Mouse (Mus musculus) kidney, adult 9 months (tissue): ENCODE measurements around the gene Gtf2i.

Experiments
- DNase-seq: peaks from one replicate; pipeline ENCODE4 v3.0.0; 2022

The Gtf2i gene

GRCm38 (mm10) chr5:134237936-134238760, 76.4 kb downstream of the Gtf2i start:
- DNase-seq, result no peak

GRCm38 (mm10) chr5:134237508-134237907, 77.1 kb downstream of the Gtf2i start:
- no peak for DNase-seq

DNA sequence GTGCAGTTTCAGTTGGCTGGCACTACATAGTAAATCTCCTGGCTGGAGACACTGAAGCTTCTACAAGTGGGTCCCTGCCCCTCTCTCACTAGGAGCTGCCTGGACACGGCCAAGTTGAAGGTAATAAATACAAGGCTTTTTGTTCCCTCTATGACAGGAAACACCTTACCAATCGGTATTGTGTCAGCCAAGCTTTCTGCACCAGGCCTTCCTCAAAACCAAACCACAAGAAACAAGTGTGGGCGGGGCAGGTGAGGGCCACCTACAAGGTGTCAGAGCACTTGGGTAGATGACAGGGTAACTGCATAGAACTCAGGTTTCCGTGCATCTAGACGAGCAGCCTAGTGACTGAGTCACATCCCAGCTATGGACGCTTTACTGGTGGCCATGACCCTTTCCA, 77.8 kb downstream of the Gtf2i start:
- DNase-seq, result no peak

- peak; percentile 46 for DNase-seq
Measured at GRCm38 (mm10) chr5:134236241-134236640, 78.3 kb downstream of the Gtf2i start.

GRCm38 (mm10) chr5:134235111-134235510, 79.4 kb downstream of the Gtf2i start:
- peak; percentile 52 for DNase-seq

GRCm38 (mm10) chr5:134234205-134234604, 80.4 kb downstream of the Gtf2i start:
- DNase-seq, result no peak

DNA sequence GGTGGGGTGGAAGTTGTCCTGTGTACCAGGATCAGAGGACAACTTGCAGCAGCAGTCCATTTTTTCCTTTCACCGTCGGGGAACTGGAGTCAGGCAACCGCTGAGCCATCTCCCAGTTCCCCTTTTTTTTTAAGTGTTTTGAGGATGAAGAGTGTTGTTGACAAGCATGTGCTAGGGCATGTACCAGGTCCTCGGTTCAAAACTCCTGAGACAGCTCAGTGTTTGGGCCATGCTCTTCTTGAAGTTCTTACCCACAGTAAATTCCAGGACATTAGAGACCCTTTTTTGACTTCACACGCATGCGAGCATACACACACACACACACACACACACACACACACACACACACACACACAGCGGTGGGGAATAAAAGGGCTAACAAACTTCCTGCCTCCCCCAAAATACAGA, 81.3 kb downstream of the Gtf2i start:
- no peak for DNase-seq

DNA sequence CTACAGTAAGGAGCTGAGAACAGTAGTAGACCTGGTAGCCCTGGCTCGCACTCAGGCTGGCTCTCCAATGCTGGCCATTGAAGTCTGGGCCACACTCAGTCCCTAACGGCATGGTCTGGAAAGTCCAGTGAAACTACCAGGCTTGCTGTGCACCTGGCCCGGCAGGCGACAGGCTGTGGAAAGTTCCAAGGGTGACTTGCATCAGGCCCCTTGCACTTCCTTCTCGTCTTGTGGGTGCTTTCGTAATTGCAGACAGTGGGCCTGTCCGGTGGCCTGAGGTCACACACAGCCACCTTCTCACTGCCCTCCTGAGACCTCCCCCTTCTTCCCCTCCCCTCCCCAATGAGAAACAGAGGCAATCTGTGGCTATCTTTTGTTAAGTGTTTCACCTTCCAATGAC, 82.0 kb downstream of the Gtf2i start:
- DNase-seq, result peak; percentile 52

DNA sequence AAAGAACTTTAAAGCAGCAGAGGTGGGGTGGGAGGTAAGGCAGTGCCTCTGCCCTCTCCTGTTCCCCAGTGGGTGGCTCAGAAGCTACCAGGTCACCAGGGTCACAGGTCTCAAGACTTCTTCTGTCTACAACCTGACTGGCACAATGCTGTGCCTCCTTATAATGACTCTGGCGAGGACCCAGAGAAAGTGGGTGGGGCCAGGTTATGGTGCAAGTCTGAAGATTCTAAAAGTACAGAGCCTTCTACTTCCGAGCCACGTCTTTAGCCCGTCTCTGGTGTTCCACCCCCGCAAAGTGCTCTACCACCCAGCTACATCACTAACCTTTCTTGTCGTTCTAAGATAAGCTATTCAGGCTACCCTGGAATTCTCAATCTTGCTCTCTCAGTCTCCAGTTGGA, 82.4 kb downstream of the Gtf2i start:
- peak; percentile 36 for DNase-seq

GRCm38 (mm10) chr5:134231376-134231775, 83.2 kb downstream of the Gtf2i start:
- peak; percentile 34 for DNase-seq

- no peak for DNase-seq
Measured at GRCm38 (mm10) chr5:134229391-134229790, 85.2 kb downstream of the Gtf2i start, which contains the start of gene Ncf1. TSS of gene Ncf1 (minus strand) at chr5:134229625.

DNA sequence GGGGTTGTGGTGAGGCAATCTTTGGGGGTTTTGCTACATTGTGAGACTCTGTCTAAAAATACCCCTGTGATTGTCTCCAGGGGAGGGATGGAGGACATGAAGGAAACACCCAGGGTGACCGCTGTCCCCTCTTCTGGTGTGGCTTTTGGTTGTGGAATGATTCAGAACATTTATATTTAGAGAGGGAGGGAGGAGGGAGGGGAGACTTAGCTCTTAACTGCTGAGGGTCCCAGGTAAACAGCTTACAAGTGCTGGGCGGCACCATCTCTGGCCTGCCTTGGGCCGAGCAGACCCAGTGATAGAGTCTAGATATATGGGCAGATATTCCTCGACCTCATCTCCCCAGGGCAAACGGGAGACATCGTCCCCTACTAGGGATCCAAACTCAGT, 86.3 kb downstream of the Gtf2i start:
- DNase-seq, result no peak

- DNase-seq, result no peak
Measured at GRCm38 (mm10) chr5:134227574-134228248, 86.8 kb downstream of the Gtf2i start.

DNA sequence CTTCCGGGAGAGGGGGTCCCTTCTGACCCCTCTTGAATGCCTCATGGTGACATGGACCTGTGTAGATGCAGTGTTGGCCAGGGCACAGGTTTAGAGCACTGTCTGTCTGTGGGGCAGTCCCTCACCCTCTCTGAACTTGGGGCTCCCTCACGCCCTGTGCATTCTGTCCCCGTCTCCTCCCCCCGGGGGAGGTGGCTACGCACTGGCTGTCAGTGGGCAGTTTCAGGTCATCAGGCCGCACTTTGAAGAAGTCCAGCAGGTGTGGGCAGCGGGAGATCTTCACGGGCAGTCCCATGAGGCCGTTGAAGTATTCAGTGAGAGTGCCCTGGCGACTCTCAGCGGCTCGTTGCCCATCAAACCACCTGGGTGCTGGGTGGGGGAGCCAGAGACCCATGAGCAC, 87.6 kb downstream of the Gtf2i start:
- DNase-seq, result no peak

GRCm38 (mm10) chr5:134225110-134225901, 89.3 kb downstream of the Gtf2i start:
- DNase-seq, result no peak

- no peak for DNase-seq
Measured at GRCm38 (mm10) chr5:134221708-134222150, 92.8 kb downstream of the Gtf2i start.

GRCm38 (mm10) chr5:134221278-134221677, 93.3 kb downstream of the Gtf2i start:
- no peak for DNase-seq

GRCm38 (mm10) chr5:134217900-134218299, 96.7 kb downstream of the Gtf2i start:
- no peak for DNase-seq

DNA sequence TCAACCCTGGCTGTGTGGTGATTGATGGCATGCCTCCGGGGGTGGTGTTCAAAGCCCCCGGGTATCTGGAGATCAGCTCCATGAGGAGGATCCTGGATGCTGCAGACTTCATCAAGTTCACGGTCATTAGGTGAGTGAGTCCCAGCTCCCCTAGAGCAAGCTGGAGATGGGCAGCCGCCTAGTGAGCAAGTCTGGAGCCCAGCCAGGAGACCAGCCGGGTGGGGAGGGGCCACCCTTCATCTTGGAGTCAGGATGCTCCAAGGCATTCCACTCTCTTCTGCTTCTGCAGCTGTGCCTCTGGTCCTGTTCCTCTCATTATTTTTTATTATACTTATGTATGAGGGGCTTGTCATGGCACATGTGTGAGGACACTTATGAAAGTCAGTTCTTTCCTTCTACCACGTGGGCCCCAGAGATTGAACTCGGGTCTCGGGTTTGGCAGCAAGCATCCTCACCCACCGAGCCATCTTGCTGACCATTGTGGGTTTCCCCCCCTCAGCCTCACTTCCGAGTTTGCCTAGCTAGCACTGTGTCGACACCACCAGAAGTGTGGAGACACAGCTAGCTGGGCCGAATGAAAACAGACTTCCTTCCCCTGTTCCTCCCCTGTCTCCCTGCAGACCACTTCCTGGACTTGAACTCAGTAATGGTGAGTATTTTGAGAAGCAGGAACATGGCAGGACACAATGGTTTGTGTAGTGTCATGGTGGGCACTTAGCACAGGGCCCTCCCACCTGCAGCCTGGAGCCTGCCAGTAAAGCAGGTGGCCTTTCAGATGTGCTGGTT, 100.3 kb downstream of the Gtf2i start:
- DNase-seq, result no peak

DNA sequence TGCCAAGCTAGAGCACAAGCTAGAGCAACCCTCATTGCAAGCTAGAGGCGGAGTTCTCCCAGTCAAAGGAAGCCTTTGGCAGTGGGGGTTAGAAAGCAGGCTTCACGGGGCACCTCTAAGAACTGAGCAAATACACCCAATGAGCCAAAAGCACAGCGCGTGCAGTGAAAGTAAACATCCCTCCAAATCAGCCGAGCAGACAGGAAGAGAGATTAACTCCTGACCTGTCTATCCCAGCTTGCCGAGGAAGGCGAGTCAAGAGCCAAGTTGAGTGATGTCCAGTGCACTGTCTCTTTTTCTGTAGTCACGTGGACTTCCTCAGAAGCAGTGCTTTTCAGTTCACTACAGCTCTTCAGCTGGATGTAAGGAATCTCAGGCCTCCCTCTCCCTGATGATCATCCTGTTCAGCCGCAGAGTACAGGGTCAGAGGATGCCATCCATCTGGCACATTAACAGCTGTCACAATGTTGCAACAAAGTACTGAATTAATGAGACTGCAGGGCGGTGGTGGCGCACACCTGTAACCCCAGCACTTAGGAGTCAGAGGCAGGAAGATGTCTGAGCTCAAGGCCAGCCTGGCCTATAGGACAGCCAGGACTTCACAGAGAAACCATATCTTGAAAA, 104.5 kb downstream of the Gtf2i start:
- peak; percentile 74 for DNase-seq

DNA sequence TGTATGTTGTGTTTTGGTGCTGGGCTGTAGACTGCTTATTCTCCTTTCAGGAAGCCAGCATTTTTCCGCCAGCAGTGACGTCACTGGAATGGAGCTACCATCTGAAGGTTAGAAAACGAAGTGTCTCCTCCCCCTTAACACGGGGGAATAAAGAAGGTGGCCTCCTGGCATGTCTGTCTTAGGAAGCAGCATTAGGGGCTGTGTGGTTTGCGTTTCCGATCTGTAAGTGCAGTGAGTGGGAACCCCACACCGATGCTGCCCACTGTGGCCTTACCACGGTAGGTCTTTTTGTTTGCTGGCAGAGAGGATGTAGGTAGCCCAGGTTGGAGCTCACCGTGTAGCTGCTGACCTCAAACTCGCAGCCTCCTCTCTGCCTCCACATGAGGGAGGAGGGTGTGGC, 107.8 kb downstream of the Gtf2i start:
- DNase-seq, result no peak

- no peak for DNase-seq
Measured at GRCm38 (mm10) chr5:134193664-134194063, 120.9 kb downstream of the Gtf2i start.
